Mouse (Mus musculus) lung, postnatal 0 days (tissue): ENCODE results near the gene Kif2a. TPM values are rescaled to one million over a fixed set of nuclear protein-coding genes. Genes with fewer than 3 reads are reported as not detected.
A peak's percentile ranks its signal among the peaks of the same experiment; 100 is the strongest.
"Not testable (repeated sequence)": the region's sequence is repeated elsewhere in the genome, so short reads cannot be mapped to it uniquely, and the experiment has no call there.

Source experiments
- ATAC-seq: fragments of 200-750 bp; cut with Nextera tagmentation; 2 replicates; pipeline ENCODE4 v1.8.0; 2017; ENCODE audit warnings: moderate library complexity
- DNase-seq: peaks from one replicate; pipeline ENCODE4 v3.0.0-alpha.2; 2016; ENCODE audit warnings: low spot score
- H3K27ac ChIP-seq: fragments of 300-500 bp; sonication (generic); 2 replicates; pipeline ENCODE4 v1.5.1; 2014; ENCODE audit warnings: antibody characterized with exemption, mild to moderate bottlenecking, low read length, mixed read lengths
- H3K27me3 ChIP-seq: fragments of 300-500 bp; sonication (generic); replicated peaks from 2 replicates; pipeline ENCODE4 v1.6.1; 2014; ENCODE audit warnings: low read length, mixed read lengths; ENCODE audit not compliant: insufficient read depth
- H3K36me3 ChIP-seq: fragments of 300-500 bp; sonication (generic); 2 replicates; pipeline ENCODE4 v1.6.1; 2014; ENCODE audit warnings: low read length, mixed read lengths; ENCODE audit not compliant: insufficient read depth
- H3K4me1 ChIP-seq: fragments of 300-500 bp; sonication (generic); 2 replicates; pipeline ENCODE4 v1.6.1; 2014; ENCODE audit warnings: antibody characterized with exemption, low read depth, low read length, mixed read lengths; ENCODE audit not compliant: insufficient read depth
- H3K4me2 ChIP-seq: fragments of 300-500 bp; sonication (generic); replicated peaks from 2 replicates; pipeline ENCODE4 v1.6.1; 2014; ENCODE audit warnings: low read depth, mild to moderate bottlenecking, low read length, moderate library complexity, mixed read lengths
- H3K4me3 ChIP-seq: fragments of 300-500 bp; sonication (generic); 2 replicates; pipeline ENCODE4 v1.5.1; 2014; ENCODE audit warnings: low read depth, low read length
- H3K9ac ChIP-seq: fragments of 300-500 bp; sonication (generic); replicated peaks from 2 replicates; pipeline ENCODE4 v1.6.1; 2014; ENCODE audit warnings: low read depth, mild to moderate bottlenecking
- H3K9me3 ChIP-seq: fragments of 300-500 bp; sonication (generic); 2 replicates; pipeline ENCODE4 v1.6.1; 2016; ENCODE audit warnings: low read length, mixed read lengths
- CTCF ChIP-seq: IDR thresholded peaks from 2 replicates; pipeline ENCODE4 v1.5.1; 2016; ENCODE audit warnings: antibody characterized with exemption, mild to moderate bottlenecking
- EP300 ChIP-seq: IDR thresholded peaks from 2 replicates; pipeline ENCODE4 v1.6.1; 2016; ENCODE audit warnings: antibody characterized with exemption, mild to moderate bottlenecking, control low read depth
- whole genome bisulfite sequencing: fragments of 180-500 bp; shearing (Covaris S2); extraction: QIAGEN DNeasy Blood & Tissue Kit; methylation state at CpG from one replicate; pipeline ENCODE4 v1.1.7; 2014; 5-methylcytosine and 5-hydroxymethylcytosine counted together
- polyA plus RNA-seq: library from polyadenylated mRNA; unstranded; fragments of >200 nt; fragmentation: Nextera tagmentation; extraction: Ambion mirVana; gene quantifications from 2 replicates; pipeline ENCODE4 v1.2.1, GENCODE M21; 2015

Kif2a gene
- polyA plus RNA-seq, 1 experiment from 2014 or later, result 19.6 TPM

DNA sequence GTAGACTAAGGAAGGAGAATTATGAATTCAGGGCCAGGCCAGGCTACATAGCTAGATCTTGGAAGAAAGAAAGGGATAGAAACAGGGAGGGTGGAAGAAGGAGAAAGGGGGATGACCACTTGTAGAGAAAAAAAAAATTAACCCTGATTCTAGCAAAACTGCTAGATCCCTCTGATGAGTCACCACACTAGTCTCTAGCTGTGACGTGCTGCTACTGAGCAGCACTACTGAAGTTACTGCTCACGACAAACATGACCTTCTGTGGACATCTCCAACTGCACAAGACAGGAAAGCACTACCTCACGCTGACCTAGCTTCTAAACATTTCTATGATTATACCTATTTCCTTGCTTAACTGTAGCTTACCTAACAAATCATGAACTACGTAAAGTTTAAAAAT is 93.6 kb downstream of the Kif2a start:
- Histone ChIP-seq H3K4me3 (no peak overlapping the region), H3K27ac (no peak overlapping the region), H3K9me3 (no peaks in the 10 kb centered on the region), H3K4me2 (no peak overlapping the region), H3K9ac (no peak overlapping the region), H3K27me3 (no peaks in the 10 kb centered on the region), H3K36me3 (no peaks in the 10 kb centered on the region), H3K4me1 (no peaks in the 10 kb centered on the region)
- no peak for ATAC-seq
- no peak for TF ChIP-seq CTCF
- TF ChIP-seq EP300, result no peak
- DNase-seq, result no peak
- WGBS, result 87% methylated on average over 4 of the region's 4 CpGs

DNA sequence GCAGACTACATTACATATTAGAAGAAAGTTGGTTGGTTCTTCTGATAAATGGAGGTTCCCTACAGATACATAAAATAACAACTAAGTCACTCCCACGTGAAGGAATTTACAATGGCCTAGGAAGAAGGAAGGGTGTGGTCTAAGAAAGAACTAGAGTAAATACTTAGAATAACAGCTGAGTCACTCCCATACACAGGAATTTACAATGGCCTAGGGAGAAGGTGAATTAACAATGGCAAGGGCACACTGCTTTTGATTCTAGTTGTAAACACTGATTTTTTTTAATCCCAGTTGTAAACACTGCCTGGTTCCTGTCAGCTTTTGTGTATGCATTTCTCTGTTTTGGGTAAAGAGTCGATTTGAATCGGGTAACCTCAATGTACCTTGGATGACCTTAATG is 96.0 kb downstream of the Kif2a start:
- not testable (repeated sequence) for H3K9ac ChIP-seq, H3K4me3 ChIP-seq, H3K36me3 ChIP-seq, H3K4me2 ChIP-seq, H3K27ac ChIP-seq, H3K4me1 ChIP-seq, DNase-seq, H3K9me3 ChIP-seq, H3K27me3 ChIP-seq, ATAC-seq
- WGBS, result 86% methylated on average over 3 of the region's 3 CpGs

DNA sequence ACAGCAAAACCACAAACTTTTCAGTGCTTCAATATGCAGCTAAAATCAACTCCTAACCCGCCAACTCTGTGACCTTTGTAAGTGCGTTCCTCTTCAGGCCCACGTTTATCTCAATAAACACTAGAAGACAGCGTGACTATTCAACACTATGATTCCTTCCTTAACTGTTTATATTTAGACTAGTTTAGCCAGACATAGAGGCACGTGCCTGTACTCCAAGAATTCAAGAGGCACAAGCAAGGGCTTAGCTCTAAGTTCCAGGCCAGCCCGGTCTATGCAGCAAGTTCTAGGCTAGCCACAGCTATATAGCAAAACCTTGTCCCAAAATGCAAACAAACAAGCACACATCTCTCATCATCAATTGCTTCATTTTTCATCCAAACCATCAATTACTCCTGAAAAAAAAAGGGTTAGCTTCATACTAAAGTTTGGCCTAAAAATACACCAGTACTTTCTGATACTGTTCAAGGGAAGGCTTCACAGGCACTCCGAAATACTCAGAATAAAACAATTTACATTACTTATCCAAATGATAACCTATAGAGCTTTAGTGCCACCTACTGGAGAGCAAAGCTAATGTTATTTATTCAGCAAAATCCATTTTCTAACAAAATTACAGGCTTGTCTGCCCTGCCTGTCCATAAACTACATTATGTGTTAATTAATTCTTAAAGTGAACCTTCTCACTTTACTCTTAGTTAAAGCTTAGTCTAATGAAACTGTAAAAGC is 103.4 kb downstream of the Kif2a start:
- Histone ChIP-seq H3K4me2 (no peak overlapping the region), H3K9me3 (no peaks in the 10 kb centered on the region), H3K36me3 (0 out of 2 replicates have a peak, but pooled peaks cover 8% of the 10 kb centered on the region), H3K4me3 (no peak overlapping the region), H3K9ac (no peak overlapping the region), H3K27ac (no peak overlapping the region), H3K4me1 (no peaks in the 10 kb centered on the region), H3K27me3 (no peaks in the 10 kb centered on the region)
- 55% methylated on average over 7 of the region's 7 CpGs for WGBS
- ATAC-seq (no peak), DNase-seq (peak; percentile 76)
- TF ChIP-seq CTCF (peak; percentile 72), EP300 (no peak)

DNA sequence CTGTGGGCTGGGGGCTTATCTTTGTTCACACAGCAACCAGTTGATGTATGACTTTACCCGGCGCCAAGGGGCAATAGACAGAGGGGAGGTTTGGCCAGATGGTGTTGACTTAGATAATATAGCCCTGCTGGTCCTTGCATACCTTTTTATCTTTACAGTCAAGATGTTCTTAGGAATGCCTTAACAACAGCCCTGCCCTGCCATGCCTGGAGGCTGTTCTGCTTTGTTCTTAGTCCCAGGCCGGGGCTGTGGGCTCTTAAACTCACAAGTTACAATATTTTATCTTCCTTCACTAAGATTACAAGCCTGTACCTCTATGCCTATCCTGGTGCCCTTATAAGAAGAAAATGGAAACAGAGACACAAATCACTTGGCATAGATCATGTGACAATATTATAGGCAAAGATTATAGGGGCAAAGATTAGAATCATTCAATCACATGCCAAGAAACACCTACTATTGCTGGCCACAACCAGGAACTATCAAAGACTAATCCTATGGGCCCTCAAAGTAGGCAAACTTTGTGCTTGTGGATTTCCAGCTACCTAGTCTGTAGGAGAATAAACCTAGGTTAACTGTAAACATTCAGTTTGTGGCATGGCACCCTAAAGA is 108.7 kb downstream of the Kif2a start:
- no peak for ATAC-seq
- no peaks in the 10 kb centered on the region for H3K27me3 ChIP-seq
- H3K9me3 ChIP-seq, result no peaks in the 10 kb centered on the region
- no peak for DNase-seq
- H3K36me3 ChIP-seq, result peaks cover 4% of the 10 kb centered on the region; the same call in 1 of the 2 replicates
- H3K4me3 ChIP-seq, result no peak overlapping the region
- 55% methylated on average over 3 of the region's 3 CpGs for WGBS
- no peaks in the 10 kb centered on the region for H3K4me1 ChIP-seq
- H3K27ac ChIP-seq, result no peak overlapping the region
- TF ChIP-seq CTCF (no peak), EP300 (no peak)
- no peak overlapping the region for H3K9ac ChIP-seq
- H3K4me2 ChIP-seq, result no peak overlapping the region

DNA sequence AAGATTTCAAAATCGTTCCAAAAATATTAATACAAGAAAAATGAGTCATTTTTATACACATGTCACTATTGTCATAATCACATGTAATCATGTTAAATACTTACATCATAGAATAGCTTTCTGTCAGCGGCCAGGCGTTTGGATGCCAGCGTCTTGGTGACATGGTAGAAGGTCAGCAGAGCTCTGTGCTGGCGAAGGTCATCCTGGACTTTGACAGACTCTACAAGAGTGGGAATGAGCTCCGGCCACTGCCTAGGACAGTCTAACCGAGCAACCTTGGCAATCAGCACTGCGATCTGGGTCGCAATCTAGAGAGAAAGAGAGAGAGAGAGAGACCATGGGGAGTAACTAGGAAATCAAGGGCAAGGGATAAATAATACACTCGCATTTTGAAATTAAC is 111.8 kb downstream of the Kif2a start:
- Histone ChIP-seq H3K4me2 (no peak overlapping the region), H3K4me1 (no peaks in the 10 kb centered on the region), H3K9ac (no peak overlapping the region), H3K9me3 (no peaks in the 10 kb centered on the region), H3K36me3 (peaks cover 13% of the 10 kb centered on the region), H3K4me3 (no peak overlapping the region), H3K27ac (no peak overlapping the region), H3K27me3 (no peaks in the 10 kb centered on the region)
- DNase-seq, result no peak
- 92% methylated on average over 10 of the region's 10 CpGs for WGBS
- TF ChIP-seq CTCF (no peak), EP300 (no peak)
- no peak for ATAC-seq

Other genes starting within 250 kb of the Kif2a start
- gene Ipo11, start 85.2 kb downstream of the Kif2a start, polyA plus RNA-seq, result 21.6 and 25.3 TPM in 2 replicates
- gene Dimt1, start 75.0 kb downstream of the Kif2a start, polyA plus RNA-seq, result 14.6 and 18.5 TPM in 2 replicates